Mouse (Mus musculus) MEL (cell line): ENCODE measurements around the gene Cpsf2. TPM values are rescaled to one million over a fixed set of nuclear protein-coding genes. Genes with fewer than 3 reads are reported as not detected.

Experiments used
- DNase-seq: peaks from one replicate; pipeline ENCODE4 v3.0.0; 2011; ENCODE audit warnings: low read depth, low spot score
- H3K27ac ChIP-seq: 2 replicates; pipeline ENCODE4 v1.5.1; 2012; ENCODE audit warnings: low read depth, mild to moderate bottlenecking, control low read depth, low read length, moderate library complexity; ENCODE audit not compliant: control insufficient read depth
- H3K27me3 ChIP-seq, 2 experiments: fragments of 150-350 bp in 1 of 2; sonication (generic) in 1 of 2; 2 replicates each; pipeline ENCODE4 v1.6.1; 2012; ENCODE audit warnings: low read length in 2 of 2, mild to moderate bottlenecking in 2 of 2, improper control_type of control experiment in 1 of 2, moderate library complexity in 1 of 2; ENCODE audit not compliant: insufficient read depth in 2 of 2, control insufficient read depth in 1 of 2
- H3K36me3 ChIP-seq, 2 experiments: 2 replicates each; pipeline ENCODE4 v1.6.1; 2012 to 2014; ENCODE audit warnings: low read length in 2 of 2, improper control_type of control experiment in 1 of 2, inconsistent platforms in 1 of 2, mild to moderate bottlenecking in 1 of 2; ENCODE audit not compliant: insufficient read depth in 2 of 2, control insufficient read depth in 1 of 2
- H3K4me1 ChIP-seq, 2 experiments: fragments of 150-350 bp in 1 of 2; sonication (generic) in 1 of 2; 2 replicates each; pipeline ENCODE4 v1.6.1; 2012; ENCODE audit warnings: low read length in 2 of 2, improper control_type of control experiment in 1 of 2, mild to moderate bottlenecking in 1 of 2; ENCODE audit not compliant: insufficient read depth in 2 of 2, control insufficient read depth in 1 of 2
- H3K4me3 ChIP-seq, 2 experiments: fragments of 150-350 bp in 1 of 2; sonication (generic) in 1 of 2; 2 replicates each; pipeline ENCODE4 v1.5.1; 2012; ENCODE audit warnings: low read depth in 2 of 2, low read length in 2 of 2, mild to moderate bottlenecking in 2 of 2, moderate library complexity in 2 of 2, control low read depth in 1 of 2, improper control_type of control experiment in 1 of 2; ENCODE audit not compliant: control insufficient read depth in 1 of 2, insufficient read depth in 1 of 2
- H3K79me2 ChIP-seq: 2 replicates; pipeline ENCODE4 v1.6.1; 2012; ENCODE audit warnings: mild to moderate bottlenecking, low read length, moderate library complexity; ENCODE audit not compliant: control insufficient read depth, poor library complexity, insufficient read depth
- H3K9ac ChIP-seq: 2 replicates; pipeline ENCODE4 v1.6.1; 2012; ENCODE audit warnings: low read depth, mild to moderate bottlenecking, control low read depth, low read length, moderate library complexity; ENCODE audit not compliant: control insufficient read depth, poor library complexity, severe bottlenecking
- H3K9me3 ChIP-seq: fragments of 150-350 bp; sonication (generic); replicated peaks from 2 replicates; pipeline ENCODE4 v1.6.1; 2012; ENCODE audit warnings: mild to moderate bottlenecking, low read length, improper control_type of control experiment, moderate library complexity; ENCODE audit not compliant: insufficient read depth
- BHLHE40 ChIP-seq: IDR thresholded peaks from 2 replicates; pipeline ENCODE4 v1.6.1; 2012; ENCODE audit warnings: low read depth, mild to moderate bottlenecking, inconsistent platforms, low read length, improper control_type of control experiment, borderline replicate concordance
- CTCF ChIP-seq, 3 experiments: IDR thresholded peaks in 2 of 3; conservative IDR thresholded peaks in 1 of 3; 2 replicates each; pipeline ENCODE4 v1.5.1; 2011 to 2012; ENCODE audit warnings: low read length in 3 of 3, low read depth in 2 of 3, mild to moderate bottlenecking in 2 of 3, improper control_type of control experiment in 1 of 3, inconsistent platforms in 1 of 3, mixed read lengths in 1 of 3, moderate library complexity in 1 of 3; ENCODE audit not compliant: control insufficient read depth in 1 of 3, insufficient read depth in 1 of 3, poor library complexity in 1 of 3, severe bottlenecking in 1 of 3
- E2F4 ChIP-seq: IDR thresholded peaks from 2 replicates; pipeline ENCODE4 v1.6.1; 2011; ENCODE audit warnings: low read depth, low read length, improper control_type of control experiment, borderline replicate concordance
- ELF1 ChIP-seq: IDR thresholded peaks from 2 replicates; pipeline ENCODE4 v1.6.1; 2014; ENCODE audit warnings: low read depth, mild to moderate bottlenecking, inconsistent platforms, low read length, improper control_type of control experiment, moderate library complexity
- ETS1 ChIP-seq: IDR thresholded peaks from 2 replicates; pipeline ENCODE4 v1.6.1; 2012; ENCODE audit warnings: low read depth, mild to moderate bottlenecking, inconsistent platforms, low read length, improper control_type of control experiment, moderate library complexity
- GABPA ChIP-seq: IDR thresholded peaks from 2 replicates; pipeline ENCODE4 v1.6.1; 2012; ENCODE audit warnings: low read depth, mild to moderate bottlenecking, inconsistent platforms, low read length, improper control_type of control experiment, moderate library complexity
- GATA1 ChIP-seq: IDR thresholded peaks from 2 replicates; pipeline ENCODE4 v1.6.1; 2011; ENCODE audit warnings: low read depth, low read length, improper control_type of control experiment
- HCFC1 ChIP-seq: IDR thresholded peaks from 2 replicates; pipeline ENCODE4 v1.6.1; 2012; ENCODE audit warnings: low read depth, mild to moderate bottlenecking, inconsistent platforms, low read length, improper control_type of control experiment, moderate library complexity
- JUND ChIP-seq: IDR thresholded peaks from 2 replicates; pipeline ENCODE4 v1.6.1; 2011; ENCODE audit warnings: low read depth, mild to moderate bottlenecking, improper control_type of control experiment, low read length
- MAFK ChIP-seq: IDR thresholded peaks from 2 replicates; pipeline ENCODE4 v1.6.1; 2011; ENCODE audit warnings: low read depth, mild to moderate bottlenecking, low read length, improper control_type of control experiment, borderline replicate concordance
- MAX ChIP-seq: IDR thresholded peaks from 2 replicates; pipeline ENCODE4 v1.6.1; 2011; ENCODE audit warnings: low read length, improper control_type of control experiment
- MEF2A ChIP-seq: IDR thresholded peaks from 2 replicates; pipeline ENCODE4 v1.6.1; 2014; ENCODE audit warnings: low read depth, mild to moderate bottlenecking, inconsistent platforms, low read length, improper control_type of control experiment; ENCODE audit not compliant: poor library complexity, insufficient replicate concordance, severe bottlenecking; ENCODE audit errors: extremely low read depth
- MXI1 ChIP-seq: IDR thresholded peaks from 2 replicates; pipeline ENCODE4 v1.6.1; 2011; ENCODE audit warnings: mild to moderate bottlenecking, low read depth, low read length, improper control_type of control experiment
- MYC ChIP-seq: IDR thresholded peaks from 2 replicates; pipeline ENCODE4 v1.6.1; 2011; ENCODE audit warnings: low read depth, mild to moderate bottlenecking, low read length, improper control_type of control experiment, moderate library complexity
- NRF1 ChIP-seq: IDR thresholded peaks from 2 replicates; pipeline ENCODE4 v1.6.1; 2014; ENCODE audit warnings: low read depth, mild to moderate bottlenecking, inconsistent platforms, low read length, improper control_type of control experiment, moderate library complexity; ENCODE audit not compliant: poor library complexity, insufficient read depth, severe bottlenecking
- POLR2AphosphoS2 ChIP-seq: IDR thresholded peaks from 2 replicates; pipeline ENCODE4 v1.6.1; 2011; ENCODE audit warnings: low read length, improper control_type of control experiment
- RCOR1 ChIP-seq: IDR thresholded peaks from 2 replicates; pipeline ENCODE4 v1.6.1; 2012; ENCODE audit warnings: low read depth, mild to moderate bottlenecking, inconsistent platforms, low read length, improper control_type of control experiment
- SIN3A ChIP-seq: IDR thresholded peaks from 2 replicates; pipeline ENCODE4 v1.6.1; 2012; ENCODE audit warnings: low read length, improper control_type of control experiment, inconsistent platforms
- TAL1 ChIP-seq: IDR thresholded peaks from 2 replicates; pipeline ENCODE4 v1.6.1; 2012; ENCODE audit warnings: mild to moderate bottlenecking, inconsistent platforms, low read length, moderate library complexity, mixed read lengths
- TBP ChIP-seq: IDR thresholded peaks from 2 replicates; pipeline ENCODE4 v1.8.0; 2011; ENCODE audit warnings: low read depth, low read length, improper control_type of control experiment
- TCF12 ChIP-seq: IDR thresholded peaks from 2 replicates; pipeline ENCODE4 v1.6.1; 2014; ENCODE audit warnings: low read depth, mild to moderate bottlenecking, inconsistent platforms, low read length, improper control_type of control experiment, moderate library complexity
- USF1 ChIP-seq: IDR thresholded peaks from 2 replicates; pipeline ENCODE4 v1.6.1; 2014; ENCODE audit warnings: low read depth, mild to moderate bottlenecking, inconsistent platforms, low read length, improper control_type of control experiment, moderate library complexity
- USF2 ChIP-seq, 2 experiments: IDR thresholded peaks; 2 replicates each; pipeline ENCODE4 v1.6.1; 2011 to 2012; ENCODE audit warnings: improper control_type of control experiment in 2 of 2, low read length in 2 of 2, borderline replicate concordance in 1 of 2, inconsistent platforms in 1 of 2, low read depth in 1 of 2, mild to moderate bottlenecking in 1 of 2; ENCODE audit not compliant: insufficient read depth in 1 of 2
- ZC3H11A ChIP-seq: IDR thresholded peaks from 2 replicates; pipeline ENCODE4 v1.6.1; 2012; ENCODE audit warnings: low read depth, mild to moderate bottlenecking, inconsistent platforms, low read length, improper control_type of control experiment
- ZMIZ1 ChIP-seq: IDR thresholded peaks from 2 replicates; pipeline ENCODE4 v1.6.1; 2012; ENCODE audit warnings: low read depth, mild to moderate bottlenecking, inconsistent platforms, low read length, improper control_type of control experiment, moderate library complexity
- polyA plus RNA-seq, 2 experiments: library from polyadenylated mRNA; stranded (reverse) in 1 of 2; unstranded in 1 of 2; fragments of >175 nt in 1 of 2; fragments of >200 nt in 1 of 2; gene quantifications; 2 replicates each; pipeline versions ENCODE4 v1.2.1 to v1.2.4; 2012; ENCODE audit warnings: low replicate concordance in 2 of 2, low read depth in 1 of 2; ENCODE audit not compliant: insufficient read length in 2 of 2, insufficient read depth in 1 of 2, missing spikeins in 1 of 2
- total RNA-seq: library from RNA; depleted of rRNA; stranded (reverse); fragments of 300-350 nt; gene quantifications from 2 replicates; pipeline ENCODE4 v1.2.3, GENCODE M21; 2012

Cpsf2 gene
- total and polyA plus RNA-seq, 3 experiments, result 52.1 to 109 (median 56.9) TPM

DNA sequence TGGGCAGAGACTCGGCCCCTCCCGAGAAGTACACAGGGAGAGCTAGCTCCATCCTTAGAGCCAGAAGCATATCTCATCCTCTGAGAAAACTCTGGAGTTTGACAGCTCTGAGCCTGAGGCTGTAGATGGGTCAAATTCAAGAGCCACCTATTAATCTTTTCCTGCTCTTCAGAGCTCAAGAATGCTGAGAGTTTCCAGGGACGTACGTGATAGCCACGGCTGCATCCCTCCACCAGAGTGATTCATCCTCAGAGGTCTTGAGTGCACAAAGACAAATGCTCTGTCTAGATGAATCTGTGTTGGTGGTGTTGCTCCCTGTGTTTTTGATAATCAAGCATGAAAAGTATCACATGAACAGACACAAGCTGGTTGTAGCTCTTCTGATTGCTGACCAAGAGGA is 38.6 kb downstream of the Cpsf2 start:
- H3K36me3 ChIP-seq, result no peaks in the 10 kb centered on the region
- no peak overlapping the region for H3K4me3 ChIP-seq
- no peak overlapping the region for H3K27ac ChIP-seq
- no peaks in the 10 kb centered on the region for H3K79me2 ChIP-seq
- no peak overlapping the region for H3K9ac ChIP-seq
- no peaks in the 10 kb centered on the region for H3K9me3 ChIP-seq
- peaks cover 0 to 4% of the 10 kb centered on the region in 2 experiments; a peak in 1 of 4 replicates for H3K27me3 ChIP-seq
- no peak for DNase-seq
- TF ChIP-seq JUND, result no peak
- no peak for TF ChIP-seq MAFK
- TF ChIP-seq POLR2AphosphoS2, result no peak
- TF ChIP-seq CTCF (IDR thresholded peaks at IDR 0.05 in 2 of 3, conservative IDR thresholded peaks at IDR 0.05 in 1 of 3; ENCODE audit: control insufficient read depth in 1 of 3, insufficient read depth in 1 of 3, low read depth in 2 of 3, low read length in 3 of 3, poor library complexity in 1 of 3, severe bottlenecking in 1 of 3), result no peak
- TF ChIP-seq ZC3H11A, result no peak
- TF ChIP-seq GABPA, result no peak
- TF ChIP-seq USF1, result no peak
- H3K4me1 ChIP-seq, result no peaks in the 10 kb centered on the region

DNA sequence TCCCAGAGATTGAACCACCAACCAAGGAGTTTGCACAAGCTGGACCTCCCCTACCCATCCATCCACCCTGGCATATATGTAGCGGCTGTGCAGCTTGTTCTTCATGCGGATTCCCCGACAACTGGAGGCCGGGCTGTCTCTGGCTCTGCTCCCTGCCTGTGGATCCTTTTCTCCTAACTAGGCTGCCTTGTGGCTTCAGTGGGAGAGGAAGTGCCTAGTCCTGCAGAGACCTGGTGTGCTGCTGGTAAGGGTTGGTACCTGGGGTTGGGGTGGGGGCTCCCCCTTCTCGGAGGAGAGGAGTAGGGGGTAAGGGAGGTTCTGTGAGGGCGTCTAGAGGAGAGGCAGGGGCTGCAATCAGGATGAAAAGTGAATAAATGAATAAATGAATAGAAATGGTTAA is 39.3 kb downstream of the Cpsf2 start:
- H3K79me2 ChIP-seq, result no peaks in the 10 kb centered on the region

DNA sequence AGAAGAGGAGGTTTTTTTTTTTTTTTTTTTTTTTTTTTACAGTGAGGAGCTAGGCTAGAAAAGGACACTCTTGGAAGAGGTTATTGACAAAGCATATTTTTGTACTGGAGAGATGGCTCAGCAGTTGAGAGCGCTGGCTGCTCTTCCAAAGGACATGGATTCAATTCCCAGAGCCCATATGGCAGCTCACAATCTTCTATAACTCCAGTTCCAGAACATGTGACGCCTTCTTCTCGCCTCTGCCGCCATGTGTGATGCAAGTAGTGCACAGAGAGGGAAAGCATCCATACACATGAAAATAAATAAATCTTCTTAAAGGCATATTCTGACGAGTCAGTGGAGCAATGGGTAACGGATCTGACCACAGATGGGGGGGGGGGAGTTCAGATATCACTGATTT is 46.1 kb downstream of the Cpsf2 start:
- DNase-seq, result no peak
- Histone ChIP-seq H3K4me3 (no peak overlapping the region), H3K79me2 (no peaks in the 10 kb centered on the region)

More for the DNA sequence above, 39.3 kb downstream of the Cpsf2 start:
- DNase-seq, result no peak
- H3K27me3 ChIP-seq, result peaks cover 2 to 4% of the 10 kb centered on the region in 2 experiments; a peak in 2 of 4 replicates
- H3K4me3 ChIP-seq, result no peak overlapping the region
- H3K9ac ChIP-seq, result no peak overlapping the region
- H3K36me3 ChIP-seq, result no peaks in the 10 kb centered on the region
- H3K9me3 ChIP-seq, result no peaks in the 10 kb centered on the region
- no peak for TF ChIP-seq TAL1
- no peak for TF ChIP-seq GATA1
- no peak for TF ChIP-seq CTCF (IDR thresholded peaks at IDR 0.05 in 2 of 3, conservative IDR thresholded peaks at IDR 0.05 in 1 of 3; ENCODE audit: control insufficient read depth in 1 of 3, insufficient read depth in 1 of 3, low read depth in 2 of 3, low read length in 3 of 3, poor library complexity in 1 of 3, severe bottlenecking in 1 of 3)
- TF ChIP-seq MEF2A, result no peak
- no peak for TF ChIP-seq ELF1
- no peak for TF ChIP-seq HCFC1
- no peak for TF ChIP-seq RCOR1
- no peak for TF ChIP-seq E2F4
- TF ChIP-seq USF2 (IDR thresholded peaks at IDR 0.05; ENCODE audit: borderline replicate concordance in 1 of 2, insufficient read depth in 1 of 2, low read depth in 1 of 2, low read length in 2 of 2), result no peak
- no peak for TF ChIP-seq ZMIZ1
- no peak for TF ChIP-seq NRF1
- no peak for TF ChIP-seq ETS1
- no peak for TF ChIP-seq MAFK
- no peak for TF ChIP-seq MYC
- no peak for TF ChIP-seq MAX
- H3K4me1 ChIP-seq, result no peaks in the 10 kb centered on the region
- no peak overlapping the region for H3K27ac ChIP-seq

More for the DNA sequence above, 46.1 kb downstream of the Cpsf2 start:
- H3K9me3 ChIP-seq, result no peaks in the 10 kb centered on the region
- H3K4me1 ChIP-seq, result no peaks in the 10 kb centered on the region
- TF ChIP-seq MXI1 (no peak), TBP (no peak), ELF1 (no peak), MEF2A (no peak), BHLHE40 (no peak), ETS1 (no peak), E2F4 (no peak), GATA1 (no peak), RCOR1 (no peak), TCF12 (no peak), SIN3A (no peak)
- H3K36me3 ChIP-seq, result no peaks in the 10 kb centered on the region
- no peak overlapping the region for H3K9ac ChIP-seq
- H3K27me3 ChIP-seq, result peaks cover 4 to 10% of the 10 kb centered on the region in 2 experiments; a peak in 3 of 4 replicates
- no peak overlapping the region for H3K27ac ChIP-seq
